Mouse (Mus musculus) stomach, postnatal 0 days (tissue): Measurements from ENCODE around the gene Thyn1. TPM values are rescaled to one million over a fixed set of nuclear protein-coding genes. Genes with fewer than 3 reads are reported as not detected.

Source experiments
- ATAC-seq: fragments of 200-750 bp; cut with Nextera tagmentation; 2 replicates; pipeline ENCODE4 v1.8.0; 2017; ENCODE audit not compliant: low FRiP score, low TSS enrichment
- DNase-seq: peaks from one replicate; pipeline ENCODE4 v3.0.0-alpha.2; 2016; ENCODE audit warnings: low spot score
- H3K27ac ChIP-seq: fragments of 300-500 bp; sonication (generic); replicated peaks from 2 replicates; pipeline ENCODE4 v1.5.1; 2014; ENCODE audit warnings: mild to moderate bottlenecking, control low read depth
- H3K27me3 ChIP-seq: fragments of 300-500 bp; sonication (generic); 2 replicates; pipeline ENCODE4 v1.6.1; 2014; ENCODE audit warnings: low read length; ENCODE audit not compliant: control insufficient read depth, insufficient read depth
- H3K36me3 ChIP-seq: fragments of 300-500 bp; sonication (generic); 2 replicates; pipeline ENCODE4 v1.6.1; 2014; ENCODE audit warnings: low read length, mixed read lengths; ENCODE audit not compliant: control insufficient read depth, insufficient read depth
- H3K4me1 ChIP-seq: fragments of 300-500 bp; sonication (generic); replicated peaks from 2 replicates; pipeline ENCODE4 v1.6.1; 2014; ENCODE audit warnings: antibody characterized with exemption; ENCODE audit not compliant: control insufficient read depth, insufficient read depth
- H3K4me2 ChIP-seq: fragments of 300-500 bp; sonication (generic); replicated peaks from 2 replicates; pipeline ENCODE4 v1.6.1; 2014; ENCODE audit warnings: low read depth, mild to moderate bottlenecking, control low read depth, moderate library complexity
- H3K4me3 ChIP-seq: fragments of 300-500 bp; sonication (generic); 2 replicates; pipeline ENCODE4 v1.5.1; 2014; ENCODE audit warnings: low read depth, low read length, control low read depth
- H3K9ac ChIP-seq: fragments of 300-500 bp; sonication (generic); 2 replicates; pipeline ENCODE4 v1.6.1; 2014; ENCODE audit warnings: mild to moderate bottlenecking, low read length, control low read depth, mixed read lengths
- H3K9me3 ChIP-seq: fragments of 300-500 bp; sonication (generic); 2 replicates; pipeline ENCODE4 v1.6.1; 2016; ENCODE audit warnings: low read length; ENCODE audit not compliant: control insufficient read depth
- CTCF ChIP-seq: IDR thresholded peaks from 2 replicates; pipeline ENCODE4 v1.5.1; 2016; ENCODE audit warnings: antibody characterized with exemption, low read depth, mild to moderate bottlenecking, moderate library complexity
- EP300 ChIP-seq: optimal IDR thresholded peaks from 2 replicates; pipeline ENCODE3; 2016; ENCODE audit warnings: antibody characterized with exemption
- WGBS: fragments of 180-500 bp; shearing (Covaris S2); extraction: QIAGEN DNeasy Blood & Tissue Kit; methylation state at CpG from one replicate; pipeline ENCODE4 v1.1.7; 2014; 5-methylcytosine and 5-hydroxymethylcytosine counted together
- polyA plus RNA-seq: library from polyadenylated mRNA; unstranded; fragments of >200 nt; fragmentation: Nextera tagmentation; extraction: Ambion mirVana; gene quantifications from 2 replicates; pipeline ENCODE4 v1.2.1, GENCODE M21; 2015

The Thyn1 gene
- polyA plus RNA-seq, 1 experiment from 2014 or later: 106 TPM

DNA sequence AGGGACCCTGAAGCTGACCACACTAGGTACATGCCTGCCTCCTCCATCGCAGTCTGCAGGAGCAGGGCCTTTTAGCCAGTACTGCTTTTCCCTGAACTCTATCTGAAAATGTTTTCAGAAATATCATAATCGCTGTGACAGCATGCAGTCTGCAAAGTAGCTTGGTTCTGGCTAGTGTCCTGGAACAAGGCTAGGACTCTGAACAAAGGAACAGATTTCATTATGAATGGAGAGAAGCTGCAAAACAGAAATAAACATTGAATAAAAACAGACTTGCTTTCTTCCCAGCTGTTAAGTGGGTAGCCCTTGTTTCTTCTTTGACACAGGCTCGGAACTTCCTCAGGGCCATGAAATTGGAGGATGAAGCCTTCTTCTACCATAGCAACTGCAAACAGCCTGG is 5.7 kb downstream of the Thyn1 start:
- ATAC-seq (no peak), DNase-seq (no peak)
- Histone ChIP-seq H3K27ac (no peak overlapping the region), H3K9me3 (no peaks in the 10 kb centered on the region), H3K9ac (no peak overlapping the region), H3K4me1 (no peaks in the 10 kb centered on the region), H3K36me3 (peaks cover 22% of the 10 kb centered on the region), H3K4me3 (no peak overlapping the region), H3K27me3 (no peaks in the 10 kb centered on the region), H3K4me2 (no peak overlapping the region)
- whole genome bisulfite sequencing: 92% methylated on average over 3 of the region's 3 CpGs
- TF ChIP-seq CTCF (no peak), EP300 (no peak)

DNA sequence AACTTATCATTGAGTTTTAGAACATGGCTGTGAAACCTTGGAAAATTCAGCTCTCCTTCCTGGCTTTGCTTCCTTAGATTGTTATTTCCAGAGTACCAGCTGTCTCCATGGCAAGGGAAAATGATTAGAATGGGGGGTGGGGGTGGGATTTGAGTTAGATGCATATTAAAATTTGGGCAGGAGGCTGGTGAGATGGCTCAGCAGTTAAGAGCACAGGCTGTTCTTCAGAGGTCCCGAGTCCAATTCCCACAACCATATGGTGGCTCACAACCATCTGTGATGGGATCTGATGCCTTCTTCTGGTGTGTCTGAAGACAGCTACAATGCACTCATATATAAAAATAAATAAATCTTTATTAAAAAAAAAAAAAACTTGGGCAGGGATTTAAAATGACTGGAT is 6.4 kb downstream of the Thyn1 start:
- Histone ChIP-seq H3K9me3 (no peaks in the 10 kb centered on the region), H3K4me2 (no peak overlapping the region), H3K36me3 (peaks cover 22% of the 10 kb centered on the region), H3K27ac (no peak overlapping the region), H3K9ac (no peak overlapping the region), H3K27me3 (no peaks in the 10 kb centered on the region), H3K4me3 (no peak overlapping the region), H3K4me1 (no peaks in the 10 kb centered on the region)
- TF ChIP-seq CTCF: no peak
- no peak for TF ChIP-seq EP300
- DNase-seq (no peak), ATAC-seq (no peak)
- 81% methylated on average over 1 of the region's 1 CpGs for WGBS

DNA sequence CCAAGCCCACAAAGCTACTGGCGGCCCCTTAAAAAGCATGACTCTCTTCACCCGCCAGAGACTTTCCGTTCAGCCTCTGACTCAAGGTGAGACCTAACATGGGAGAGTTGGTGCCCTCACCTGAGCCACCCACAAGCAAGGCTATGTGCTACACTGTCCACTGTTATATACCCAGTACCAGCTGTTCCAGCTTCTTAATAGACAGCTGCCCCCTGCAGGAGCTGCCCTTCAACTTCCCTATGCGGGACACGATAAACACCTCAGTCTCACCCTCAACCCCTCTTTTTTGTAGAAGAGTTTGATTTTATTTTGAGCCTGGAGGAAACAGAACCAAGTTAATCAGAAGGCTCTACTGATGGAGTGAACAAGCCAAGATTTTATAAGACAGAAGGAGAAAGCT is 7.4 kb downstream of the Thyn1 start:
- Histone ChIP-seq H3K4me1 (no peaks in the 10 kb centered on the region), H3K27ac (no peak overlapping the region), H3K9ac (no peak overlapping the region), H3K4me3 (no peak overlapping the region), H3K36me3 (peaks cover 22% of the 10 kb centered on the region), H3K4me2 (no peak overlapping the region), H3K9me3 (no peaks in the 10 kb centered on the region), H3K27me3 (no peaks in the 10 kb centered on the region)
- TF ChIP-seq EP300 (no peak), CTCF (peak; percentile 26; the same call in 1 of the 2 replicates)
- ATAC-seq (no peak), DNase-seq (no peak)
- 87% methylated on average over 5 of the region's 5 CpGs for WGBS

DNA sequence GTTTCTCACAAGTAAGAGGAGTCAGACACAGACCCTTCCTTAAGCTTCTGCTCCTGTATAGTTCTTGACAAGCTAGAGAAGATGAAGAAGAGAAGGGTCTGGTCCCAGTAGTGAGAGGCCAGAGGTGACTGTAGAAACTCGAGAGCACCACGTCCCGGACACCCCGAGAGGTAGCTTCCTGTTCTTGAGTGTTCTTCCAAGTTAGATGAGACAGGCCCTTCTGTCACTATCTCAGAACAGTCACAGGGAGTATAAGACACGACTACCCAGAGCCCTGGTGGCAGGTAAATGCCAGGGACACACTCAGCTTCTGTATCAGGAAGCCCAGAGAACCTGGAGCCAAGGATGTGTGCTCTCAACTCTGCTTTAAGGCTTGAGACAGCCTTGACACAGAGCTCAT is 9.7 kb downstream of the Thyn1 start:
- Histone ChIP-seq H3K4me1 (no peaks in the 10 kb centered on the region), H3K27me3 (no peaks in the 10 kb centered on the region), H3K4me3 (no peak overlapping the region), H3K4me2 (no peak overlapping the region), H3K9ac (no peak overlapping the region), H3K9me3 (no peaks in the 10 kb centered on the region), H3K36me3 (peaks cover 25% of the 10 kb centered on the region), H3K27ac (no peak overlapping the region)
- ATAC-seq (no peak), DNase-seq (no peak)
- TF ChIP-seq CTCF (no peak), EP300 (no peak)
- WGBS: 77% methylated on average over 5 of the region's 5 CpGs

DNA sequence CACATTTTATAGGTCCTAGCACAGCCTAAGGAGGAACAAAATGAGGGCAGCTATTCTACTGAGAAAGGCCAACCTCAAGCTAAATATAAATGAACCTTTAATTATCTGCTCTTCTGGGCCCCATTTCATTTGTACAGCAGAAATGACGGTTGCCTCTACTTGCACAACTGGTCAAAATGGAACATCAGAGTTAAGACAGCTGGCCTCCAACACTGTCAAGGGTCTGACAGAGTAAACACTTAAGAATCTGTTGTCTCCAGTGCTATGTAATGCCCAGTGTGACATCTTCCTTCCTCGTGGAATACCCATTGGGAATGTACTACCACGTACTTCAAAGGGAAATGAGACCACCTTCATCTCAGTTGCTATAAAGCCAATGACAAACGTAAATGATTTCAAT is 12.1 kb downstream of the Thyn1 start:
- TF ChIP-seq EP300 (no peak), CTCF (no peak)
- DNase-seq (no peak), ATAC-seq (no peak)
- Histone ChIP-seq H3K9ac (no peak overlapping the region), H3K9me3 (no peaks in the 10 kb centered on the region), H3K4me1 (no peaks in the 10 kb centered on the region), H3K4me2 (no peak overlapping the region), H3K4me3 (no peak overlapping the region), H3K27me3 (no peaks in the 10 kb centered on the region), H3K36me3 (peaks cover 31% of the 10 kb centered on the region), H3K27ac (no peak overlapping the region)
- 85% methylated on average over 4 of the region's 4 CpGs for WGBS

DNA sequence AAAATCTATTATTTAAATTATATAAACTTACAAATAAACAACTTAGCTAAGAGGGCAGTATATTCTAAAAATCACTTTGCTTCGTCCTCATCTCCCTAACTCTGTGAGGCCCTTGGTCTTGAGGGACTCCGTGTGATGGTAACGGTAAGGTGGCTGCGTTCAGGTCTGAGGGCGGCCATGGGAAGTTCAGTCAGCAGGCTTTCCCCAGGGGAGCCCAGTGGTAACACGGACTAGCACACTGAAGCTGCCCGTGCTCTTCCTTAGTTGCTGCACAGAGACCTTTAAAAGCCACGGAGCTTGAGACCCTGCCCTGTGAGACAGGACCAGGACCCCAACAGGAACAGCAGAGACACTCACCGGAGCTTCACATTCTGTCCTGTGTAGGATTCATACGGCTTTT is 19.5 kb downstream of the Thyn1 start:
- ATAC-seq (no peak), DNase-seq (no peak)
- Histone ChIP-seq H3K4me2 (no peak overlapping the region), H3K4me3 (no peak overlapping the region), H3K4me1 (no peaks in the 10 kb centered on the region), H3K36me3 (peaks cover 10% of the 10 kb centered on the region), H3K27me3 (no peaks in the 10 kb centered on the region), H3K9ac (no peak overlapping the region), H3K9me3 (no peaks in the 10 kb centered on the region), H3K27ac (no peak overlapping the region)
- WGBS: 94% methylated on average over 10 of the region's 10 CpGs
- TF ChIP-seq EP300: no peak
- TF ChIP-seq CTCF: no peak
